Mouse (Mus musculus): ENCODE data around the gene Tmcc2. TPM values are rescaled to one million over a fixed set of nuclear protein-coding genes. Genes with fewer than 3 reads are reported as not detected.

Tmcc2 gene
- polyA plus RNA-seq, 1 experiment from 2014 or later: 33.3 TPM

DNA sequence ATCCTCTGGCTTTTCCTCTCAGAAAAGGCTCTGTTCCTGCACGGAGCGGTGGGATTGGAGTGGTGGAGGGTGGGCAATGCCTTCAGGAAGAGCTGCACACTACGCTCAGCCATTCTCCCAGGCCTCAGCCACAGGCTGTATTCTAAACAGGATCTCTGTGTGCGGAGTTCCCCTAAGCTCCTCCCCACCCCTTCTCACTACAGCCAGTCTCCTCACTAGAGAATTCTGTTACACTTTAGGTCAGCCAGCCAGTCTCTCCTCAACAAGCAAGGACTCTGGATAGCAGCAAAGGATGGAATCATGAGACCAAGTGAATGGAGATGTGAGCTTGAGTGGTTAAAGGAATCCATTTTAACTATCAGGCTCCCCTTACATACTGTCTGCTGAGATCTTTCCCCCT is 3.1 kb downstream of the Tmcc2 start:
- Histone ChIP-seq H3K9ac (replicated peaks) (peak overlapping the region; percentile 22), H3K27ac (replicated peaks) (peak overlapping the region; percentile 14; the same call in 1 of the 2 replicates), H3K27me3 (no peaks in the 10 kb centered on the region), H3K9me3 (no peaks in the 10 kb centered on the region), H3K4me1 (peaks cover 79% of the 10 kb centered on the region), H3K4me3 (peak overlapping the region; percentile 13; the same call in 1 of the 2 replicates), H3K4me2 (replicated peaks) (peak overlapping the region; percentile 95), H3K36me3 (no peaks in the 10 kb centered on the region)
- no peak for ATAC-seq (replicated peaks)
- 30% methylated on average over 4 of the region's 4 CpGs for WGBS

DNA sequence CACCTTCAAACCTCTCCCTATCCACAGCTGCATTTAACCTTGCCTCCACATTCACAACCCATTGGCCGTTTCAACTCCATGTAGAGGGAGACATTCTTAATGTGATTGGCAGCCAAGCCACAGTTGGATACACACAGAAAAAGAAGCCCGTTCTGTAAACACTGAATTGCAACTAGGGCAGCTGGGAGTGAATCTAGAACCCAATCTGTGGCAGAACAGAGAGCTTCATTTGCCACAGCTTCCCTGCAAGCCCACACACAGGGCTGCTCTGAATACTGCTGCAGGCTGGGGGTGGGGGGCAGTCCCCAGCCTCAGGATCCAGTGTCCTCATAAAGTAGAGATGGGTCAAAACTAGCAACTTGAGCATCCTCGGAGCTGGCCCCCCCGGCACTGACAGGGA is 4.8 kb downstream of the Tmcc2 start:
- 53% methylated on average over 4 of the region's 4 CpGs for WGBS
- no peak for ATAC-seq (replicated peaks)
- no peak overlapping the region for H3K4me3 ChIP-seq
- no peaks in the 10 kb centered on the region for H3K9me3 ChIP-seq
- H3K27me3 ChIP-seq: no peaks in the 10 kb centered on the region
- H3K4me2 ChIP-seq (replicated peaks): no peak overlapping the region
- H3K36me3 ChIP-seq: no peaks in the 10 kb centered on the region
- H3K27ac ChIP-seq (replicated peaks): no peak overlapping the region
- peaks cover 70% of the 10 kb centered on the region for H3K4me1 ChIP-seq
- no peak overlapping the region for H3K9ac ChIP-seq (replicated peaks)

DNA sequence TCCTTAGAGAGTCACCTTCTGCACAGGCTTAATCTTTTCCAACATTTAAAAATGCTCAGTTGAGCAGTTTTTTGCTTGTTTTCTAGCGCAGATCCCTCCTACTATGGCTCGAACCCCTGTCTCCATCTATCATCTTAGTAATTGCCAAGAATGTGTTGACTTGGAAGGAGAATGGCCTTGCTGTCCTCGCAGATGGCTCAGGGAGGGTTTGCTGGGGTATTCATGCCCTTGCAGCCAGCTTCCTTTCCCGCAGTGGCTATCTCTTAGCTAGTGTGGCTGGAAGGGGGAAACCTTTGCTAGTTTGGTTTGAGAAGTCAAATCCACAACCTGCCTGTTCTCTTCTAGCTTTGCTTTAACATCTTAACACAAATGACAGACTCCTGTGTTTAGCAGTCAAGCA is 5.4 kb downstream of the Tmcc2 start:
- H3K27ac ChIP-seq (replicated peaks): no peak overlapping the region
- H3K4me2 ChIP-seq (replicated peaks): no peak overlapping the region
- no peak overlapping the region for H3K9ac ChIP-seq (replicated peaks)
- H3K4me1 ChIP-seq: peaks cover 69% of the 10 kb centered on the region
- H3K36me3 ChIP-seq: no peaks in the 10 kb centered on the region
- ATAC-seq (replicated peaks): no peak
- WGBS: 83% methylated on average over 4 of the region's 4 CpGs
- H3K27me3 ChIP-seq: no peaks in the 10 kb centered on the region
- H3K4me3 ChIP-seq: no peak overlapping the region
- H3K9me3 ChIP-seq: no peaks in the 10 kb centered on the region

DNA sequence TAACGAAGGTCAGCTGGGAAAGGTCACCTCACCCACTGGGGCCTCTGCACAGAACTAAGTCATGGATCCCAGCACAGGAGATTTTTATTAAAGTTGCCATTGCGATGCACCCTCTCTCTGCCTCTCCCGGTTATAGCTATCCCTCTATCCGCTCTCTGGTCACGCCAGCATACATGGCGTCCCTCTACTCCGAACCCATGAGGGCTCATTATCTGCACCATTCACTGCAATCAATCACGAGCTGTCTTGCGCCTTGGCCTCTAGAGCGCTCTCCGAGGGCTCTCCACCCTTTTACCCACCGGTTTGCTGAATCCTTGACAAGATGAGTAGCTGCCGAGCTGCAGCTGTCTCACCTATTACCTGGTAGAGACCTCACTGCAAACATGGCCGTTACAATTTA is 5.8 kb downstream of the Tmcc2 start:
- Histone ChIP-seq H3K4me3 (no peak overlapping the region), H3K4me1 (peaks cover 64% of the 10 kb centered on the region), H3K27ac (replicated peaks) (peak overlapping the region; percentile 6; the same call in 1 of the 2 replicates), H3K9me3 (no peaks in the 10 kb centered on the region), H3K9ac (replicated peaks) (no peak overlapping the region), H3K27me3 (no peaks in the 10 kb centered on the region), H3K36me3 (peaks cover 4% of the 10 kb centered on the region; the same call in 1 of the 2 replicates), H3K4me2 (replicated peaks) (no peak overlapping the region)
- ATAC-seq (replicated peaks): no peak
- 74% methylated on average over 14 of the region's 14 CpGs for WGBS

DNA sequence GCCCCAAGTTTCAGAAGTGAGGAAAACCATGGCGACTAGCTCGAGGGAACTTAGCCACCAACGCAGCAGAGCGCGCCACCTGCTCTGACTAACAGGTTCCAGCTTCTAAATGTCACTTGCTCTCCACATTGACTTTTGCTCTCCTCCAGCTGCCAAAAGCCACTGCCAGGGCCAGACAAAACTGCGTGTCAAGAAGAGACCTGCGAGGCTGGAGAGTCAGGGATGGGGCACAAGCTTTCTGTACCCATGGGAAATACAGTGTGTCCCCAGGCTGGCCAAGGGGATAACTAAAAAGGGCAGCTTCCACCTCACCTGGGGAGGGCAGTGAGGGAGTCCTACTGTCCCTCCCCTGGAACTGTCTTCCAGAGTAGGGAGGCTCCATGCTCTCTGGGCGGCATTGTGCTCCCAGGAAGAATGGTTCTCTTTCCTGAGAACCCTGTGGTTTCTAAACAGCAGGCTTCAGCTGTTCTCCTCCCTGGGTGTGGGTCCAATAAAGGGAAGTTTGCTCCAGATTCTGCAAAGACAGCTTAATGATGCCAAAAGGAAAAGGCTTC is 7.0 kb downstream of the Tmcc2 start:
- no peak overlapping the region for H3K4me2 ChIP-seq (replicated peaks)
- H3K4me1 ChIP-seq: peaks cover 52% of the 10 kb centered on the region
- no peak overlapping the region for H3K4me3 ChIP-seq
- ATAC-seq (replicated peaks): no peak
- no peaks in the 10 kb centered on the region for H3K9me3 ChIP-seq
- H3K9ac ChIP-seq (replicated peaks): no peak overlapping the region
- 89% methylated on average over 8 of the region's 8 CpGs for WGBS
- peaks cover 14% of the 10 kb centered on the region; the same call in 1 of the 2 replicates for H3K36me3 ChIP-seq
- no peaks in the 10 kb centered on the region for H3K27me3 ChIP-seq
- H3K27ac ChIP-seq (replicated peaks): no peak overlapping the region

DNA sequence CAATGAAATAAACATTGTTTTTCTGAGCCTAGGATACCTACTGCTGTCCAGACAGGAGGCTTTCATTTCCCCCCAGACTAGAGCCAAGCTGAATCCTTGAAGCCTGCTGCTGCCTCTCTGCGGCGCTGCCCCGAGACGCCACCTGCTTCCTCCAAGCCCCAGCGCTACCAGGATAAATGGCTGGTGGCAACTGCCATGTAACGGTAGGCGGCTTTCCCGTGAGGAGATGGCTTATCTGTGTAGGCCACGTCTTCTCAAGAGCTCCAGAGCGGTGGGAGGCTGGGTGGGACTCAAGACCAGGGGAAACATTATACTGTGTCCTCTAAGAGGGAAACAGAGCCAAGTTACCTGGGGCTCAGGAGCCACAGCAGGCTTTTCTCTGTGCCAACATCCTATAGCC is 9.2 kb downstream of the Tmcc2 start:
- no peaks in the 10 kb centered on the region for H3K27me3 ChIP-seq
- ATAC-seq (replicated peaks): no peak
- no peak overlapping the region for H3K27ac ChIP-seq (replicated peaks)
- H3K9me3 ChIP-seq: no peaks in the 10 kb centered on the region
- no peak overlapping the region for H3K4me2 ChIP-seq (replicated peaks)
- no peak overlapping the region for H3K9ac ChIP-seq (replicated peaks)
- peaks cover 19% of the 10 kb centered on the region; the same call in 1 of the 2 replicates for H3K36me3 ChIP-seq
- peaks cover 38% of the 10 kb centered on the region for H3K4me1 ChIP-seq
- 78% methylated on average over 10 of the region's 10 CpGs for WGBS
- H3K4me3 ChIP-seq: no peak overlapping the region

DNA sequence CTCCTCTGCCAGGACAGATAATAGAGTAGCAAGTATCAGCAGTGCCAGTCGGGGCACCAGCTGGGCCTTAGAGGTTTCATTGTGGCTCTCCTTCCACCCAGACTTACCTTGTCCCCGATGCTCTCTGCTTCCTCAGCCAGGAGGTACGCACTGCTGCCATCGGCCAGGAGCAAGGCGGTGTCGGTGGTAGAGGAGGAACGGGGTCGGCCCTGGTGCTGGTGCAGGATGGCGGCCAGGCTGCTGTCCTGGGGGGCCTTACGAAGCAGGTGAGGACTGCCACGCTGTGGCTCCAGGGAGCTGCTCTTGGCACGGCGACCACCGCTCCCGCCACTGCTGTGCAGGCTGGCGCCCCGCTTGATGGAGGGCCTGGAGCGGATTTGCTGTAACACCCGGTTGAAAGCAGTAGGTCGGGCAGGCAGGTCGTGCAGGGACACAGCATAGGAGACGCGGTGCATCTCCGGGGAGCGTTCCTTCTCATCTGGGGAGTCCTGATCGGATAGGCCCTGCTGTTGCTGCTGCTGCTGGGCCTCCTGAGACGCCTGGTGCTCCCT is 10.5 kb downstream of the Tmcc2 start:
- Histone ChIP-seq H3K27ac (replicated peaks) (no peak overlapping the region), H3K9me3 (no peaks in the 10 kb centered on the region), H3K4me3 (no peak overlapping the region), H3K4me1 (peaks cover 36% of the 10 kb centered on the region), H3K4me2 (replicated peaks) (no peak overlapping the region), H3K27me3 (no peaks in the 10 kb centered on the region), H3K36me3 (peaks cover 19% of the 10 kb centered on the region; the same call in 1 of the 2 replicates), H3K9ac (replicated peaks) (no peak overlapping the region)
- 85% methylated on average over 27 of the region's 27 CpGs for WGBS
- no peak for ATAC-seq (replicated peaks)

DNA sequence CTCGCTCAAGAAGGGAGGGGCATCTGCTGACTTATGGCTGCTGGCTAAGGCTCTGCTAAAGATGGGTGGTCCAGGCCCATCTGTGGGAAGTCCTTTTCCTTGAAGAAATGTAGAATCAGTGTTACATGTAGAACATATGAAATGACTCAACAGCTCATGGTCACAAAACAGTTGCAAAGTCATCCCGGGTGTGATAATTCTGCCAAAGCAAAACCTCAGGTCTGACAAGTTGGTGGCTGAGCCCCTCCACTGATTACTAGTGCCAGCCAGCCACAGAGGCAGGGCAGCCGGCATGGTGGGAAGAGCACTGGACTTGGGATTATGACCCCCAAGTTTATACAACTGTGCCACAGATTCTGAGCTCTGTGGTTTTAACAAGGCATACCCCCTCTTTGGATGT is 13.3 kb downstream of the Tmcc2 start:
- Histone ChIP-seq H3K4me3 (no peak overlapping the region), H3K9ac (replicated peaks) (no peak overlapping the region), H3K27me3 (no peaks in the 10 kb centered on the region), H3K4me2 (replicated peaks) (no peak overlapping the region), H3K36me3 (peaks cover 19% of the 10 kb centered on the region; the same call in 1 of the 2 replicates), H3K9me3 (no peaks in the 10 kb centered on the region), H3K4me1 (peaks cover 43% of the 10 kb centered on the region), H3K27ac (replicated peaks) (no peak overlapping the region)
- no peak for ATAC-seq (replicated peaks)
- 85% methylated on average over 3 of the region's 3 CpGs for WGBS

DNA sequence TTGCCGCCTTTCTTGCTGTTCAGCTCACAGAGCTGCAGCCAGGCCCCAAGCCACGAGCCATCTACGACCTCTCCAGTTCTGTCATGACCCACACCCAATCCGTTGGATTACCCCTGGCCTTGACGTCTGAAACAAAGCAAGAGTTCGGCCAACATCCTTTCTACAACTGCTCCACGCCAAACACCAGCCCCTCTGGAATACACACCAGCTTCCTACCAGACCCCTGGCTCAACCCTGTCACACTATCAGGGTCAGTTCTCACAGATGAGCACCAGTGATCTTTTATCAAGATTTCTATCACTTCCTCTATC is 14.1 kb downstream of the Tmcc2 start:
- Histone ChIP-seq H3K4me2 (replicated peaks) (no peak overlapping the region), H3K36me3 (peaks cover 19% of the 10 kb centered on the region; the same call in 1 of the 2 replicates), H3K4me3 (no peak overlapping the region), H3K9me3 (no peaks in the 10 kb centered on the region), H3K27me3 (no peaks in the 10 kb centered on the region), H3K4me1 (peaks cover 51% of the 10 kb centered on the region), H3K27ac (replicated peaks) (peak overlapping the region; percentile 54), H3K9ac (replicated peaks) (no peak overlapping the region)
- WGBS: 63% methylated on average over 7 of the region's 7 CpGs
- no peak for ATAC-seq (replicated peaks)

DNA sequence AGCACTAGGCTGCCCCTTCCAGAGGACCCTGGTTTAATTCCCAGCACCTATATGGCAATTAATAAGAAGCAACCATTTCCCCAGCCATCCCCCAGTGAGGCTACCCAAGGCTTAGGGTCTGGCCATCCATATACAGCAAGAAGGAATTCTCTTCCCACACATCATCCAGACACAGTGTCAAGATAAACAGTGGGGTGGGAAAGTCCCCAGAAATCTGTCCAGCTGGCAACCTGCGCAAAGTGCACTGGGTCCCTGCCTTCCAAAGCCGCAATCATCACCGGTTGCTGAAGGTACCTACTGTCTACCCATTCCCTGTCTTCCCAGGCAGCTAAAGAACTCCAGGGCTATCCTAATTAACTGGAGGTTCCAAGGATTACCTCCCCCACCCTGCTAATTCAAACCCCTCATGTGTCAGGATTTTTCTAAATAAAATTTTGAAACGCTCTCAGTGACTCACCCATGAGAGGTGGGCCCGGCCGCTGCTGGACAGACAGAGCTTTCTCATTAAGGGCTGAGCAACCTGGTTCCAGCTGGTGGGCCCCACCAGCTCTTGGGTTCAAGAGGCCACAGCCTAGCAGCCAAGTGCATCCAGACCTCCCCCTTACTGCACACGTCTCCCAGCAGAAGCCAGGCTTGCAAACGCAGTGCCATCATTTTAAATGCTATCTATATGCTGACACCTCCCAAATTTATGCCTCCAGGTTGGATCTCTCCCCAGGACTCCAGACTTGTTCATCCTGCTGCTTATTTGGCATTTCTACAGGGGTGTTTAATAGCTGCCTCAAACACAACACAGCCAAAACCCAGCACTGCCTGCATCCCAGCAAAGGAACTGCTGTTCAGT is 14.6 kb downstream of the Tmcc2 start:
- H3K27me3 ChIP-seq: no peaks in the 10 kb centered on the region
- no peak for ATAC-seq (replicated peaks)
- peaks cover 57% of the 10 kb centered on the region for H3K4me1 ChIP-seq
- H3K4me2 ChIP-seq (replicated peaks): no peak overlapping the region
- no peak overlapping the region for H3K9ac ChIP-seq (replicated peaks)
- H3K27ac ChIP-seq (replicated peaks): peak overlapping the region; percentile 54
- WGBS: 71% methylated on average over 8 of the region's 8 CpGs
- H3K4me3 ChIP-seq: no peak overlapping the region
- no peaks in the 10 kb centered on the region for H3K9me3 ChIP-seq
- peaks cover 19% of the 10 kb centered on the region; the same call in 1 of the 2 replicates for H3K36me3 ChIP-seq

DNA sequence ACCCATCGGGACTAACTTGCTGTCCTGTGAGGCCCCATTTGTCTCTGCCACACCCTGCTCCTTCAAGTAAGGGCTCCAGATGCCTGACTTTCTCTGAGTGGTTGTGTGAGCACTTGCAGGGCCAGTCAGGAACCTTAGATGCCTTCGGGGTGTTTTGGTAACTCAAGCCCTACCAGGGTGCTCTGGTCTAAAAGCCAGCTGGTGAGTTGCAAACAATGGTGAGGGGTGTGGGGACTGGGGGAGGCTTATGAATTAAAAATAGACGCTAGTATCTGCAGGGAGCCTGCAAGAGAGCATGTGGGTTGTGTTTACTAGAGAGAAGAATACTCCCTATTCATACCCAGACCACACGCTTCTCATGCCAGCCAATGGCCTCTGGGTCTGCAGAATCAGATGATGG is 15.8 kb downstream of the Tmcc2 start:
- H3K9ac ChIP-seq (replicated peaks): no peak overlapping the region

DNA sequence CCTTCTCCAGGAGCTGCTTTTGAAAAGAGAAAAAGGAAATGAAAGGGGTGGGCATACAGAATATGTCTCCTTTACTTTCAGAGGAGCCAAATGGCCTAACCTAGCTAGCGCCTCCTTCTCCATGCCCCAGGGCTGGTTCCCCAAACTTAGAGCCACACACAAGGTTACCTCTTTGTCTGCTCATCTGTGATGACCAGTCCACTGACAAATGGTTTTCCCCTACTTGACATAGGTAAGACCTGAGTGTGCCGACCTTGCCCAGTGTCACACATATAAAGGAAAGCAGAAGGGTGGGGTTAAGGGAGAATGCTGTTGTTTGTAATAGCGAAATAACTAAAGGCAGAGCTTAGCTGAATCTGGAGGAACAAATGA is 16.2 kb downstream of the Tmcc2 start:
- peaks cover 69% of the 10 kb centered on the region for H3K4me1 ChIP-seq
- H3K9ac ChIP-seq (replicated peaks): no peak overlapping the region
- H3K9me3 ChIP-seq: no peaks in the 10 kb centered on the region
- H3K4me2 ChIP-seq (replicated peaks): no peak overlapping the region
- H3K27ac ChIP-seq (replicated peaks): peak overlapping the region; percentile 64
- no peaks in the 10 kb centered on the region for H3K27me3 ChIP-seq
- H3K36me3 ChIP-seq: peaks cover 14% of the 10 kb centered on the region; the same call in 1 of the 2 replicates
- no peak overlapping the region for H3K4me3 ChIP-seq
- 66% methylated on average over 3 of the region's 3 CpGs for WGBS
- ATAC-seq (replicated peaks): no peak

More for the DNA sequence above, 15.8 kb downstream of the Tmcc2 start:
- H3K9me3 ChIP-seq: no peaks in the 10 kb centered on the region
- H3K4me3 ChIP-seq: no peak overlapping the region
- no peaks in the 10 kb centered on the region for H3K27me3 ChIP-seq
- H3K27ac ChIP-seq (replicated peaks): peak overlapping the region; percentile 64
- peaks cover 68% of the 10 kb centered on the region for H3K4me1 ChIP-seq
- 30% methylated on average over 4 of the region's 4 CpGs for WGBS
- H3K36me3 ChIP-seq: peaks cover 17% of the 10 kb centered on the region; the same call in 1 of the 2 replicates
- H3K4me2 ChIP-seq (replicated peaks): no peak overlapping the region
- no peak for ATAC-seq (replicated peaks)
